Mouse (Mus musculus): ENCODE data around the gene Ccdc24. TPM values are rescaled to one million over a fixed set of nuclear protein-coding genes. Genes with fewer than 3 reads are reported as not detected.

The Ccdc24 gene
- polyA plus RNA-seq, 1 experiment from 2014 or later, result 1.8 TPM

- Histone ChIP-seq H3K36me3 (no peaks in the 10 kb centered on the region), H3K4me1 (peaks cover 7% of the 10 kb centered on the region), H3K4me2 (replicated peaks) (no peak overlapping the region), H3K9ac (no peak overlapping the region), H3K27ac (no peak overlapping the region; the same call in 1 of the 2 replicates), H3K4me3 (peak overlapping the region; percentile 70; the same call in 1 of the 2 replicates), H3K9me3 (no peaks in the 10 kb centered on the region), H3K27me3 (no peaks in the 10 kb centered on the region)
- no peak for ATAC-seq (ENCODE audit: insufficient number of reproducible peaks, insufficient read depth, low FRiP score, low TSS enrichment)
- whole genome bisulfite sequencing, result 74% methylated on average over 4 of the region's 4 CpGs
Observed at GRCm38 (mm10) chr4:117837271-117837670, 35.1 kb downstream of the Ccdc24 start.

GRCm38 (mm10) chr4:117836204-117836767 is 36.1 kb downstream of the Ccdc24 start:
- Histone ChIP-seq H3K9me3 (no peaks in the 10 kb centered on the region), H3K36me3 (no peaks in the 10 kb centered on the region), H3K4me2 (replicated peaks) (peak overlapping the region; percentile 76), H3K27ac (peak overlapping the region; percentile 91), H3K4me3 (peak overlapping the region; percentile 70), H3K4me1 (peaks cover 7% of the 10 kb centered on the region), H3K27me3 (no peaks in the 10 kb centered on the region), H3K9ac (peak overlapping the region; percentile 76)
- WGBS, result under 1% methylated on average over 47 of the region's 48 CpGs
- ATAC-seq (ENCODE audit: insufficient number of reproducible peaks, insufficient read depth, low FRiP score, low TSS enrichment), result peak; percentile 87

DNA sequence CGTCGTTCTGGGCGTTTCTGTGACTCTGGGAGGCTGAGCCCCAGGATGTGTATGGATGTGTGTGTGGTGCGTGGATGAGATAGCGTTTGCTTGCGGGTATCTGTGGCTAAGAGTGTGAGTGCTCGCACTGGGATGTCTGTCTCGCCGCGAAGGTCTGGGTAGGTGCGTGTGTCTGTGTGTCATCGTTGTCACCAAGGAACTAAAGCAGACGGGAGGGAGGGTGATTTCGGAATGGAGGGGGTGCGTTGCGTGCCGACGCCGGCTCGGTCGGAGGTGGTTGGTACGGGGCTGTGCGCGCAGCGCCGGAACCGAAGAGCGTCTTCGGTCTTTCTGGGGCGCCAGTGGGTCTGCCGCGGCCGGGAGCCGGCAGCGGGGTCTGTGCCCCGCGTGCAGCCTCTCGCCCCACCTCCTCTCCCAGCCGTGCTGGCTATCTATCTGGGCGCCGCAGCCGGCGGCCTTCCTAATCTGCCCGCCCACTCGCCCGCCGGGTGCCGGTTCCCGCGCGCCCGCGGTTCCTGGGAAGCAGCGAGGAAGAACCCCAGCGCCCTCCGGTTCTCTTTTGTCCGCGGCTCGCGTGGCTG is 36.7 kb downstream of the Ccdc24 start:
- ATAC-seq (ENCODE audit: insufficient number of reproducible peaks, insufficient read depth, low FRiP score, low TSS enrichment), result 0 out of 2 replicates have a peak, but pooled peaks have one; percentile 10
- under 1% methylated on average over 60 of the region's 60 CpGs for WGBS
- H3K27me3 ChIP-seq, result no peaks in the 10 kb centered on the region

DNA sequence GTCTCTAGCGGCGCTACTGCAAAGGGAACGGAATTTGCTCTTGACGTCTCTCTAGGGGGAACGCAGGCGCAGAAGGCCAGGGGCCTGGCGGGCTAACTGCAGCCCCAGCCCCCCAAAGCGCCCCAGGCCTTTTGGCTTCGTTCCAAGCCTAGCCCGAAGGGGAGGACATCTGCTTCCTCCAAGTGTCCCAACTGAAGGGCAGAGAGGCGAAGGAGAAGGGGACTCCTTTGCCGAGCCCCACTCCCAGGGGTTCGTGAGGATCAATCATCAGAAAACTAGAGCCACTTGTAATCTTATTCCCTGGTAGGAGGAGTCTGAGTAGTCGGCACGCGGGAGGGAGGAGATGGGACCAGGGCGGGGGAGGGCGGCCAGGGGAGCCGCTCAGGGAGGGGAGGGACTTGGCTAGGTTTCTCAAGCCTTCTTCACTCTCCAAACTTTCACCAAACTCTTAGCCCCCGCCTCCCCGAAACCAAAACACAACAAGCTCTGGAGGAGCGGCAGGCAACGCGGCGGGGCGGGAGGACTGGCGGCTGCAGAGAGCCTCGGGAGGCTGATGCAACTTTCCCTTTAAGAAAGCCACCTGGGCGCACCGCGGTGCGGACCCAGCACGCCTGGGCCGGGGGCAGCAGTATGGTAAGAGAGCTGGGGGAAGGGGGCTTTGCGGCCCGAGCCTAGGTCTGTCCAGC is 37.4 kb downstream of the Ccdc24 start:
- peak overlapping the region; percentile 76 for H3K4me2 ChIP-seq (replicated peaks)
- under 1% methylated on average over 34 of the region's 36 CpGs for WGBS

More for the DNA sequence above, 36.7 kb downstream of the Ccdc24 start:
- Histone ChIP-seq H3K9ac (peak overlapping the region; percentile 76), H3K4me2 (replicated peaks) (peak overlapping the region; percentile 76), H3K9me3 (no peaks in the 10 kb centered on the region), H3K4me3 (peak overlapping the region; percentile 70), H3K36me3 (no peaks in the 10 kb centered on the region), H3K4me1 (peaks cover 7% of the 10 kb centered on the region), H3K27ac (peak overlapping the region; percentile 91)

DNA sequence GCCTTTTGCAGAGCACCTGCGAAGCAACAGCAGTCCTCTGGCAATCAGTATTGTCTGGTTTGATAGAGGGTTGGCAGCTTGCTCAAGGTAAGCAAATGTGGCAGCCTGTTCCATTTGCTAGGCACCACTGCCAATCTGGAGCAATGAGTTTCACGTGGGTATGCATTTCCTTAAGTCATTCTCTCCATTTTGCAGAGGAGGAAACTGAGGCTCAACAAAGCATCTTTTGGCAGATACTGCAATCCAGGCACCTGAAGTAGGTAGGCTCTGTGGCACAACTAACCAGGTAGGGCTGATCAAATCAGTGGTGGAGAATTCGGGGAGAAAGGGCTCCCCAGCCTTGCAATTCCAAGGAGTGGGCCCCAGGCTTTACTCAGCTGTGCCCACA is 37.9 kb downstream of the Ccdc24 start, which contains the start of gene Slc6a9:
Gene Slc6a9, plus strand, starts transcription at position 50 of the 388 bp plus-strand sequence.
- peaks cover 15% of the 10 kb centered on the region for H3K4me1 ChIP-seq
- WGBS, result 24% methylated on average over 3 of the region's 3 CpGs

More for the DNA sequence above, 37.4 kb downstream of the Ccdc24 start:
- peak overlapping the region; percentile 76 for H3K9ac ChIP-seq
- peak; percentile 50 for ATAC-seq (ENCODE audit: insufficient number of reproducible peaks, insufficient read depth, low FRiP score, low TSS enrichment)
- peak overlapping the region; percentile 91 for H3K27ac ChIP-seq
- H3K4me1 ChIP-seq, result peaks cover 10% of the 10 kb centered on the region
- no peaks in the 10 kb centered on the region for H3K9me3 ChIP-seq
- H3K4me3 ChIP-seq, result peak overlapping the region; percentile 70
- no peaks in the 10 kb centered on the region for H3K27me3 ChIP-seq
- no peaks in the 10 kb centered on the region for H3K36me3 ChIP-seq

DNA sequence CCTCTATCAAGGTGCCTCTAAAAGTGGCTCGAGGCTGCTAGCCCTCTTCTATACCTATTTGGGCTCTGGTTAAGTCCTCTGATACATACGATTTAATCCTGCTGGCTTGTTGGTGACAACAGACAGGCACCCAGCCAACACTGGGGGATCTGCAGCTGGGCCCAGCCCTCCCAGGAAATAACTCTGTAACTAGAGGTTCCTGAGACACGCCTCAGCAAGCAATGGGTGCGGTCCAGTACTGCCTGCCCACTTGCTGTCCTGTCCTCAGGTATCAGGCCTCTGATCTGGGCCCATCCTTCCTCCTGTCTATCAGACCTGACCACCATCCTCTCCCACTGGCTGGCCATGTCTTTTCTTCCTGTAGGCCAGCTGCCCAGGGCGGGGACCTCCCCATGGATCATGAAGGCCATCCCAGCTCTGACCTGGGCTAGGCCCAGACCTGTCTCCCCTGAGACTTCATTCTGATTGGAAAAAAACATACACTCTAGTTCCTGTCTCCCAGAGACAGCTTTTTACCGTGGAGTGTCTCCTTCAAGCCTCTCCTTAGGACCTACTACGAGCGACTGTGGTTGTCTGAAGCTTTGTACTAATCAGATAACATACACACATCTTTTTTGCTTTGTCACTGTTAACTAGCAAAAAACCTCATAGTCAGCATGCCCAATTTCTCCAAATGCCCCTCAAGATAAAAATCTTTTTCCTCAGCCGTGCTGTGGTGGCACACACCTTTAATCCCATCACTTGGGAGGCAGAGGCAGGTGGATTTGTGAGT is 40.3 kb downstream of the Ccdc24 start:
- no peaks in the 10 kb centered on the region for H3K9me3 ChIP-seq
- H3K27ac ChIP-seq, result no peak overlapping the region
- ATAC-seq (ENCODE audit: insufficient number of reproducible peaks, insufficient read depth, low FRiP score, low TSS enrichment), result no peak
- no peaks in the 10 kb centered on the region for H3K36me3 ChIP-seq
- H3K27me3 ChIP-seq, result no peaks in the 10 kb centered on the region
- peaks cover 15% of the 10 kb centered on the region for H3K4me1 ChIP-seq
- H3K4me3 ChIP-seq, result no peak overlapping the region
- 72% methylated on average over 9 of the region's 9 CpGs for WGBS
- no peak overlapping the region for H3K9ac ChIP-seq
- no peak overlapping the region for H3K4me2 ChIP-seq (replicated peaks)

More for the DNA sequence above, 37.9 kb downstream of the Ccdc24 start, which contains the start of gene Slc6a9:
- Histone ChIP-seq H3K9ac (peak within 1 kb of the TSS; percentile 76), H3K27me3 (no peaks in the 10 kb centered on the region), H3K36me3 (no peaks in the 10 kb centered on the region), H3K9me3 (no peaks in the 10 kb centered on the region), H3K4me2 (replicated peaks) (peak within 1 kb of the TSS; percentile 76), H3K27ac (peak within 1 kb of the TSS; percentile 91), H3K4me3 (peak within 1 kb of the TSS; percentile 70)
- no peak for ATAC-seq (ENCODE audit: insufficient number of reproducible peaks, insufficient read depth, low FRiP score, low TSS enrichment)

GRCm38 (mm10) chr4:117831499-117831898 is 40.9 kb downstream of the Ccdc24 start:
- no peak for ATAC-seq (ENCODE audit: insufficient number of reproducible peaks, insufficient read depth, low FRiP score, low TSS enrichment)
- Histone ChIP-seq H3K27ac (no peak overlapping the region), H3K9me3 (no peaks in the 10 kb centered on the region), H3K36me3 (no peaks in the 10 kb centered on the region), H3K4me2 (replicated peaks) (no peak overlapping the region), H3K27me3 (no peaks in the 10 kb centered on the region), H3K4me1 (peaks cover 15% of the 10 kb centered on the region), H3K4me3 (no peak overlapping the region), H3K9ac (no peak overlapping the region)
- WGBS, result 64% methylated on average over 2 of the region's 2 CpGs

DNA sequence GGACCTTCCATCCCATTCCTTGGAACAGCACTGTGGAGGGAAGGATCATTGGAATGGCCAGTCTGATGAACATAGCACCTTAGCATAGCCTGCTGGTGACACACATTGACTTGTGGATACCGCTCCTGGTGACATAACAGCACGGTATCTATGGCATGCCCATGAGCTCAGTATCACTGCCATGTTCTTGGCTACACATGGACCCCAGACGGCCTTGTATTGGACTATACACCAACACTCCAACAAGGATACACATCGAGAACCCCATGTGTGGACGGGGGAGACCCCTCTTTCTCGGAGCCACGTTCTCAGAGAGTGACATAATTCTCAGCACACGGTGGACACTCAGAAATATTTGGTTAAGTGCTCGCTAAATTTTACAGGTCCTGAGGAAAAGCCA is 41.6 kb downstream of the Ccdc24 start:
- Histone ChIP-seq H3K4me2 (replicated peaks) (no peak overlapping the region), H3K4me3 (no peak overlapping the region), H3K36me3 (no peaks in the 10 kb centered on the region), H3K9ac (no peak overlapping the region), H3K27me3 (no peaks in the 10 kb centered on the region), H3K4me1 (peaks cover 15% of the 10 kb centered on the region), H3K9me3 (no peaks in the 10 kb centered on the region), H3K27ac (no peak overlapping the region)
- ATAC-seq (ENCODE audit: insufficient number of reproducible peaks, insufficient read depth, low FRiP score, low TSS enrichment), result no peak
- WGBS, result 88% methylated on average over 9 of the region's 9 CpGs

- Histone ChIP-seq H3K36me3 (no peaks in the 10 kb centered on the region), H3K9me3 (no peaks in the 10 kb centered on the region), H3K4me2 (replicated peaks) (no peak overlapping the region; the same call in 1 of the 2 replicates), H3K27me3 (no peaks in the 10 kb centered on the region), H3K9ac (no peak overlapping the region), H3K27ac (no peak overlapping the region), H3K4me3 (no peak overlapping the region), H3K4me1 (peaks cover 15% of the 10 kb centered on the region)
- WGBS, result 13% methylated on average over 5 of the region's 5 CpGs
- peak; percentile 53 for ATAC-seq (ENCODE audit: insufficient number of reproducible peaks, insufficient read depth, low FRiP score, low TSS enrichment)
Observed at GRCm38 (mm10) chr4:117830124-117830551, 42.2 kb downstream of the Ccdc24 start.

DNA sequence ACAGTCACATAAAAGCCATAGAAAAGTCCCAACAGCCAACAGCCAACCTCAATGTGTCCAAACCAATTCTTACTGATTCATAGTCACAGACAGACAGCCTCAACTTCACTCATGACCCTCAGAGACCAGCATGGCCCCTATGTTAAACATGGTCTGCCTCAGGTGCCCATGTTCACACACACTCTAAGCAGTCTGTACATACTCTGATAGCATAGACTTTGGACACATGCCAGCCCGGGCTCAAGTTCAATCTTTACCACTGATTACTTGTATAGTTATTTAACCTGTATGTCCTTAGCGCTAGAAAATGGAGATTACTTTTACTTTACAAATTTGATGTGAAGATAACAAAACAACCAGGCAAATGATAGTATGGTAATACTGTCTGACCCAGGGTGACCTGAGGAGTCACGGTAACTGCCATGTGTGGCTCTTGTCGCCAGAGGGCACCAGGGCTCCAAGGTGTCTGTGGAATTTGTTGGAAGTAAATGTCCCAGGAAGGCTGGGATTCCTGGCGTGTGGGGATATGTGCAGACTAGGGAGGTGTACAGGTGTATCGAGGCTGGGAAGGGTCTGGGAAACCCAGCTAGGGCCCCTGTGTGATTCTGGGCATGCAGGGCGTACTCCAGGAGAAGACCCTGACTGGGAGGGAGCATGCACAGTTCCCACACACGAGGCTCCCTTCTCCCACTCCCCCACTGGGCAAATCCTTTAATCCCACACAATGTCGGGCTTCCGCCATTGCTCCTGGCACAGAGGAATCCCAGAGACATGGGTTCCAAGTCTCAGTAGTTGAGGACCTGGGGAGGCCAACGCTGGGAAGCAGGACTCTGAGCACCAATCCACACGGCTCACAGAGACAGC is 42.9 kb downstream of the Ccdc24 start:
- ATAC-seq (ENCODE audit: insufficient number of reproducible peaks, insufficient read depth, low FRiP score, low TSS enrichment), result no peak
- Histone ChIP-seq H3K27ac (no peak overlapping the region), H3K9ac (no peak overlapping the region)

More for the DNA sequence above, 42.9 kb downstream of the Ccdc24 start:
- H3K4me1 ChIP-seq, result peaks cover 12% of the 10 kb centered on the region
- whole genome bisulfite sequencing, result 9% methylated on average over 12 of the region's 12 CpGs
- H3K27me3 ChIP-seq, result no peaks in the 10 kb centered on the region
- H3K9me3 ChIP-seq, result no peaks in the 10 kb centered on the region
- H3K4me3 ChIP-seq, result no peak overlapping the region
- H3K36me3 ChIP-seq, result no peaks in the 10 kb centered on the region
- no peak overlapping the region; the same call in 1 of the 2 replicates for H3K4me2 ChIP-seq (replicated peaks)

Measured in embryonic facial prominence, embryonic 12.5 days (tissue).